Mouse (Mus musculus) thymus, adult 18-20 months (tissue): Measurements from ENCODE around the gene Prr23a2.
"Not testable (repeated sequence)": the region's sequence is repeated elsewhere in the genome, so short reads cannot be mapped to it uniquely, and the experiment has no call there.

Source experiments
- DNase-seq, 2 experiments: peaks; one replicate each; pipeline ENCODE4 v3.0.0; 2022; ENCODE audit warnings: mixed read lengths in 2 of 2

Prr23a2 gene

DNA sequence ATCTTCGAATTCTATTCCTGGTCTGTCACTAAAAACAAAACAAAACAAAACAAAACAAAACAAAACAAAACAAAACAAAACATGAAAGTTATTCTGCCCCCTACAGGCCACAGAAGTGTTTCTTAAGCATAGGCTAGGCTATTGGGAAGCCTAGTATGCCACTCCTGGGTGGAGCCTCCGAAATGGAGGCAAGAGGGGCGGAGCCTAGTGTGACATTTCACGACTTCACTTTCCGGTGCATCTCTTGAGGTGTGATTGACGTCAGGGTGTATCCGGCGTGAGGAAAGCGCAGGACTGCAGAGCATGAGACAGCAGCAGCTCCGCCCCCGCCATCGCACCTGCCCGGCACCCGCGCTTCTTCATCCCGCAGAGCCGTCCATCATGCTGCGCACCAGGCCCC, at the start of gene Prr23a2:
Gene Prr23a2, plus strand, starts transcription at position 285 of the 400 bp plus-strand sequence.
- DNase-seq = no peak

DNA sequence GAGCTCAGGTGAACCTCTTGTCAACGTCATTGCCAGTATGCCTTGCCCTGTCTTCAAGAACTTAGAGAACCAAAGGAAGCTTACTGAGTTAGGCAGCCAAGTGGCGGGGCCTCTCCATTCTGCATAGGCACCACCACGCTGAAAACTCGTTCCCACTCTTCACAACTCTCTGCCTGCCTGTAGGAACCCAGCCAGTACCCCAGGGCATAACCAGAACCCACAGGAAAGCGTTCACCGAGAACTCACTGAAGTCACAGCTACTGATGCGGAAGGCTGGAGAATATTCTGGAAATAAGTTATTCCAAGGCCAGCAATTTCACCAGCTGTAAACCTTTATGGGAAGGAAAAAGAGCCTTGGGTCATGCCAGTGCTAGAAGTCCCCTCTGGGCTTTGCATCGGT, 48.7 kb upstream of the Prr23a2 start:
- no peak for DNase-seq

DNA sequence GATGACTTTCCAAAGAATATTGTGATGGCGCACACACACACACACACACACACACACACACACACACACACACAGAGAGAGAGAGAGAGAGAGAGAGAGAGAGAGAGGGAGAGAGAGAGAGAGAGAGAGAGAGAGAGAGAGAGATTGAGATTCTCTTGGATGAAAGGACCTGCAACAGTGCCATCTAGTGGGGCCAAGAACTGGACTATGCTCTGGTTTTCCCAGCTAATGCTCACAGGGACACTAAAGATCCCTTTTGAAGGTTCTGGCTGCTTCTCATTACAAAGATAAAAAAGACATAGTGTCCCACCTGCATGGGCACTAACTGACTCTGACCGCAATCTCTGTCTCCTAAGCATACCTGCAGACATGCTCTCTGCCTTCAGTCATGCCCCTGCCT, 46.8 kb upstream of the Prr23a2 start:
- not testable (repeated sequence) for DNase-seq

DNA sequence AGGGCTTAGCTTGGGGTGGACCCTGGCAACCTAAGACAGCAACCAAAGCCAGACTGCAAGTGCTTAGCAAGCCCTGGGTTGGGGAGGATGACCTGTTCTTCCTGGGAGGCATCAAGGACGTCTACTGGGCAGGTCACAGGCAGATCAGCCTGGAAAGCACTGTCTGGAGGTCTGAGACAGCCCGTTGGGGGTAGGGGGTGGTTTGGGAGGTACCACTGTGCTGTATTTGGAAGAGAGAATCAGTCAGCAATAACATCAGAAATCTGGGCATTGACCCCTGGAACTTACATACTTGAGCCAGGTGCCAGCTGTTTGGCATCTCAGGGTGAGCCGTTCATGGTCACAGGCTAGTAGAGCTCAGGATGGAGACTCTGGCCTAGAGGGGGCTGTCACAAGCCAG, 40.2 kb upstream of the Prr23a2 start:
- DNase-seq = no peak

DNA sequence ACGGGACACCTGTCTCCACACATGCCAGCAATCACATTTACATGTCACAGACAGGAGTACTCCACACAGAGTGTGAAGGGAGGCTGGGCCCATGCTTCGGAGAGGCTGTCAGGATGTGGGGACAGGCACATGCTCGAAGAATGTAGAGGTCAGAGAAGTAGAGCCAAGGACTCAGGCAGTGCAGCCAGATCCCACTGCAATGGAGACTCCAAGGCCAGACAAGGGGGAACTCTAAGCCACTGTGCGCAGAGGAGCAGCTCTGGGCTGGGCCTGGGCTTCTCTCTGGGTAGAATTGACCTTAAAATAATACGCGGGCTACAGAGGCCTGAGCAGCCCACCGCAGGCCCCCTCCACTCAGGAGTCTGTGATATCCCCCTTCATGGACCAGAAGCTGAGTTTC, 38.7 kb upstream of the Prr23a2 start:
- no peak for DNase-seq

DNA sequence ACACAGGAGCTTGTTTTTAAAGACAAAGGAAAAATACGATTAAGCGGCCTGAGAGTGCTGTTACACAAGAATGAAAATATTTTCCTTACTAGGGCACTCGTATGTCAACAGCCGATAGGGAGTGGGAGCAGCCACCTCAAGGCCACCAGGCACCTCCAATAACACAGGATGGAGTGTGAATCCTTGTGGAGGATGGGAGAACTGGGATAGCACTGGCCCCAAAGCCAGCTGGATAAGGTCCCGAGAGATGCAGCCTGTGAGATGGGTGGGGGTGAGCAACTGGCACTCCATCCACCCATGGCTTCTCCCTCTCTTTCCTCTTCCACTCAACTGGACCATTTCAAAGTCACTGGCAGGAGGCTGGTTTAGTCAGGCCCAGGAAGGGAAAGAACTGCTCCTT, 37.3 kb upstream of the Prr23a2 start:
- DNase-seq = no peak

DNA sequence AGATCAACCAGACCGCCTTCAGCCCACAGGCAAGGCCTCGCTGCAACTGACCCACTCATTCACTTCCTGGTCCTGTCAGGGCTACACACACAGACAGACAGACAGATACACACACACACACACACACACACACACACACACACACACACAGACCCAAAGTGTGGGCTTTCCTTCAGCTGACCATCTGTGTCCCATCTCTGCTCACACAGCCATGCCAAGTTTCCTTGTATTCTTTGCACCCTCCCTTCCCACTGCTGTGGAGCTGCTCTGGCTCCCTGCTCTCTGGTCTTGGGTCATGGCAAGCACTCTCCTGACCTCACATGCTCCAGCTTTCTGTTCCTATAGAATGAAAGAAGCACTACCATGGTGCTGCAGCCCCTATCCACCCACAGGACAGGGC, 36.8 kb upstream of the Prr23a2 start:
- no peak for DNase-seq

DNA sequence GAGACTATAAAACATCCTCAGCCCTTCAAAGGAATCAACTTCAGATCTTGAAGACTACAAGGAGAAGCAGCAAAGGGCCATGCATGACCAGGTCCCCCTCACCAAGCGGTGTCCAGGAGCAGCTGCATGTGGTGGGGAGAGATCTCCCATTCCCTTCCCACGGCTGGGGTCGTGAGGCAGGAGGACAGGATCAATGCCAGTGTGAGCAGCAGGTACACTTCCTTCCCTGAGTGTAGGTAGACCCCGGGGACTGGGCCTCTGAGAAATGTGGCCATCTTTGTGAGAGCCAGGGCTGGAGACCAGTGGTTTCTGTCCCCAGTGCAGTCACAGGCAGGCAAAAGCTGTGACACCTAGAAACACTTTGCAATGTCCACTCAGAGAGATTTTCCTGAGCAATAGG, 35.8 kb upstream of the Prr23a2 start:
- DNase-seq = no peak

DNA sequence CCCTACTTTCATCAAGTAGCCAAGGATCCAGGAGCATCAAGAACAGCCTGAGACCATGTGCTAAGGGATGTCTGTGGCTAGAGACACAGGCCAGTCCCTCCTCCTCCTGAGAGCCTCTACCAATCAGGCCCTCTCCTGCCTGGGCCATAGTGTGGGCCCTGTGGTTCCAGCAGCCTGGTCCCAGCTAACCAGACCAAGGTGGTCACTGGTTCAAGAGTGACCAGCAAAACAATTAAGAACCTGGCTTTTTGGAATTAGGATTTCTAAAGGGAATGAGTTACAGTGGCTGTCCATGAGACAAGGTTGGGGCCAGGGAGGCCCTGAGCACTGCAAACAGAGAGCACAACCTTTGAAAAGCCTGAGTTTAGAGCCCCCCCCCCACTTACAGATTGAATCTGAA, 35.2 kb upstream of the Prr23a2 start:
- DNase-seq = no peak

DNA sequence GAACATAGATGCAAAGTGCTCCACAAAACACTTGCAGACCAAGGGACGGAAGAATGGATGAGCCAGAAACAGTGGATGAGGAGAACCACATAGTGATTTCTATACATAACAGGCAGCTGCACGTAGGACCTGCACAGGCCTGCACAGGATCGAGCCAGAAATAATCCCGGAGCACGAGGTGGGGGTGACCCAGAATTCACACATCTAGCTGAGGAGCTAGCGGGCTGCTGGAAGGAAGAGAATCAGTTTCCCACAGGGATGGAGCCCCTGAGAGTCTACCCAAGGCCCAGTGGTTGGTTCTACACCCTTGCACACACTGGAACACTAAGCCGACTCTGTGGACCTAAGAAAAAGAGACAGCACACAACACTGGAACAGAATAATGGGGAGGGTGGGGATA, 32.5 kb upstream of the Prr23a2 start:
- no peak for DNase-seq

DNA sequence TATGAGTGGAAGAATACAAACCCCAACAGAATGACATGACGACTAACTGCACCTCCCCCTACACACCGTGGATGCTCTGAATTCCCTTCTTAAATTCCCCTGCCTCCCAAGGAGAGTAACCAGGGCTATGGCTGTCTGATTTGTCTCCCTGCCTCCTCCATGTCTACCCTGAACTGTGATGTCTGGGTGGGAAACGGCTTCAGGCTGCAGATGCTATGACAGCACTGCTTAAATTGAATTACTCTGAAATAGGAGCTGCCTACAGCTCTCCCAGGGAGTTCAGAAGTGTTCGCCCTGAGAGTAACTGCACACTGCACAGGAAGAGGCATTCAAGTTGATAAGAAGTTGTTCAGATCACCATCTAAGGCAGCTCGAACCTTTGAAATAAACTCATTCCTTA, 26.8 kb upstream of the Prr23a2 start:
- DNase-seq = no peak

DNA sequence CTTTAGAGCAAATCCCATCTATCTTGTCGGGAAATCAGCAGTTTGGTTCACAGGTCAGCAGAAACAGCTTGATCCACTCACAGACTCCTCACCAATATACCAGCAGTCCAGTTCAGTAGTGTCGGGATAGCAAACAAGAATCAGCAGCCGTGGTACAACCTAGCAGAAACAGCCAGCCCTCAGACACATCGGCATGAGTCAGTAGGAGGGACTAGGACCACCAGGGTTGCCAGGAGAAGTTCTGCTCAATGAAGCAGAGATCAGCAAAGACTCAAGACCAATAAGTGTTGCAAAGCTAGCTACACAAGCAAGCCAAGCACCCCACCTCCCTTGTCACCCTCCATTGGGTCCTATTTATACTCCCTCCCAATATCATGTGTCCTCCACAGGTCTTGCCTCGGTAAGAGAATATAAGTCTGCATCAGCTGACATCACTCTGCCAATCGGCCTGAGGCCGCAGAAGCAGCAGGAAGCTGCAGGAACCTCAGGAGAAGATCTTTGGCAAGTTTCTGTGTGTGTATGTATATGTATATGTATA, 18.7 kb upstream of the Prr23a2 start:
- DNase-seq = no peak

DNA sequence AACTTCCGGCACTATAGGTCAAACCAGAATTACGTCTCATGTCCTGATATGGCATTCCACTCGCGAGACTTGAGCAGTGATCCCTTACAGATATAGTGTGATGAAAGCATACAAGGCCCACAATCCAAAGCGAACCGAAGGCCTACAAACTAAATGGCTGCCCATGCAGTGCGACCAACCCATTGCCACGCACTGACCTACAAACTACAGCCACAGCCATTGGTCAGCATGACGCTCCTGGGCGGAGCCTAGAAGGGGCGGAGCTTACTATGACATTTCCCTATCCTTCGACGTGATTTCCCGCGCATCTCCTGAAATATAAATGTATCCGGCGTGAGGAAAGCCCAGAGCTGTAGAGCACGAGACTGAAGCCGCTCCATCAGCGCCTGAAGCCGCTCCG, 14.2 kb upstream of the Prr23a2 start, which contains the start of gene Prr23a1:
Gene Prr23a1, plus strand, starts transcription at position 387 of the 400 bp plus-strand sequence.
- no peak for DNase-seq

DNA sequence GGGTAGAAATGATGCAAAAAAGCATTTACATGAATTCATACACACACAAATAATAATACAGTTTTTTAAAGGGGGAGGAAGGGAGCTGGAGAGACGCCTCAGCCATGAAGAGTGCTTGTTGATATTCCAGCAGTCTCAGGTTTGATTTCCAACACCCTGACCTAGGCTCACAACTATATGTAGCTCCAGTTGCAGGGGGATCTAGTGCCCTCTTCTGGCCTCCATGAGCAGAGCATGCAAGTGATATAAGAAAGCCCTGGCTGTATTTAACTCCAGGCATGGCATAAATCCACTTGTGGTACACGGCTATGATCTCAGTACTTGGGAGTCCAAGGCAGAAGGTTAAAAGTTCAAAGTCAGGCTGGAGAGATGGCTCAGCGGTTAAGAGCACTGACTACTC, 7.2 kb downstream of the Prr23a2 start:
- no peak for DNase-seq

DNA sequence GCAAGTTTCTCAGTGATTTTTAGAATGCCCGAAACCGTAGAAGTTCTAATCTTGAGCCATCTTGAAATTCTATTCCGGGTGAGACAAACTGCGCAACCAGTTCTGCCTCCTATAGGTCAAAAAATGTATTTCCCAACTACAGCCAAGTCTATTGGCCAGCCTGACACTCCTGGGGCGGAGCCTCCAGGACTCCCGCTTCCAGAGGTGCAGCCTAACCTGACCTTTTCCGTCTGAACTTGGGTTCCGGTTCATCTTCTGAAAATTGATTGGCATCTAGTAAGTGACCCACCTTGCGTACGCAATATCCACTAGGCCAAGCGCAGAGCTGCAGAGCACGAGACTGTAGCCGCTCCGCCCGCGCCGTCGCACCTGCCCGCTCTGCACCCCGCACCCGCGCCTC, 8.3 kb downstream of the Prr23a2 start, which contains the start of gene Prr23a3:
Gene Prr23a3, plus strand, starts transcription at position 197 of the 400 bp plus-strand sequence.
- DNase-seq = no peak

DNA sequence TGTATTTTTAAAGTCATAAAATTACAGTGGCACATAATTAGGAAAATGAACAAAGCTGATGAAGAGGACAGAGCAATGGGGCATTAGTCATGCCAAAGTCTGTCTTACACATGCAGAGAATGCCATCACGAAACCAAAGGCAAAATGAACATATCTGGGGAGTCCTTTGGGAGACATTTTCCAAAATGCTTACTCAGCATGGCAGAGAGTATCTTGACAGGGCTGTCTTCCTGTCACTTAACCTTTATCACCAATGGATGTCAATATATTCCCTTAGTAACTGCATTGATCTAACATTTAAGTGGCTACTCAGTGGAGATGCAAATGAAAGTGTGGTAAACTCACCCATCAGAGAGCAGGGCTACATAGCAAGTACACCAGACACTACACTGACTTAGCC, 45.2 kb downstream of the Prr23a2 start:
- no peak for DNase-seq

DNA sequence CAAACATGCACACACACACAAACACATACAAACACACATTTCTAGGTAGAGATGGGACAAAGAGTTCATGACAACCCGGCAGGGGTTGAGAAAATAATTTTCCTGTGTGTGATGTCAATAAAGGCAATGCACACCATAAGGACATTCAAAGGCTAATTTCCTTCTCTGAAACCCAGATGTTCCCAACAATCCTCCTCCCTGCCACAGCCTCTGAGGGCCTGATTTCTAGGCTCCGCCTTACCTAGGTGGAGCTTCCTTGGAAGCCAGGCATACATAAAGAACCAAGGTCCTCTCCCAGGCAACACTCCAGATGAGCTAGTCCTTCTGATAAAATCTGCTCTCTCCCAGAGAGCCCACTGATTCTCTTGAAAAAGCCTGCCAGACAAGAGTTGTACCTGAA, 46.5 kb downstream of the Prr23a2 start, which contains the start of gene 7420426K07Rik:
Gene 7420426K07Rik, plus strand, starts transcription at position 301 of the 400 bp plus-strand sequence.
- DNase-seq = no peak
